Mouse (Mus musculus): ENCODE measurements around the gene Crispld2. TPM values are rescaled to one million over a fixed set of nuclear protein-coding genes. Genes with fewer than 3 reads are reported as not detected.

The Crispld2 gene
- total RNA-seq (2023): 100 to 1,000 TPM in 1 of 2 experiments, 10 to 100 TPM in 1; 83.4 to 107 TPM

DNA sequence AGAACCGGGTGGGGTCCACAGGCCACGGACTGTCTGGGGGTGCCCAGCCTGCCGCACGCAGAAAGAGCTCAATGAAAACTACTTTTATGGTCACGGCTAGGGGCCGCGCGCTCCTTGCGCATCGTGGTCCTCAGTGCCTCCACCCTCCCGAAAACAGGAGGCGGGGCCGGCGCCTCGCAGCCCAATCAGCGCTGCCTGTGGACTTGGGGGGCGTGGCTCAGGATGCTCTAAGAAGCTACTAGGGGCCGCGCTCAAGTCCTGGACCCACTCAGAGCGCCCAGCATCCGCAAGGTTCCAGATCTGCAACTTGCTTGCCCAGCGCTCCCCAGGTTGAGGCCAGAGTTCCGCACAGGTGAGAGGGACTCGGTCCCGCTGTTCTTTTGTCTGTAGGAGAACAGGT is at the start of gene Crispld2:
TSS of gene Crispld2 (plus strand) at position 190 of the 400 bp plus-strand sequence.

DNA sequence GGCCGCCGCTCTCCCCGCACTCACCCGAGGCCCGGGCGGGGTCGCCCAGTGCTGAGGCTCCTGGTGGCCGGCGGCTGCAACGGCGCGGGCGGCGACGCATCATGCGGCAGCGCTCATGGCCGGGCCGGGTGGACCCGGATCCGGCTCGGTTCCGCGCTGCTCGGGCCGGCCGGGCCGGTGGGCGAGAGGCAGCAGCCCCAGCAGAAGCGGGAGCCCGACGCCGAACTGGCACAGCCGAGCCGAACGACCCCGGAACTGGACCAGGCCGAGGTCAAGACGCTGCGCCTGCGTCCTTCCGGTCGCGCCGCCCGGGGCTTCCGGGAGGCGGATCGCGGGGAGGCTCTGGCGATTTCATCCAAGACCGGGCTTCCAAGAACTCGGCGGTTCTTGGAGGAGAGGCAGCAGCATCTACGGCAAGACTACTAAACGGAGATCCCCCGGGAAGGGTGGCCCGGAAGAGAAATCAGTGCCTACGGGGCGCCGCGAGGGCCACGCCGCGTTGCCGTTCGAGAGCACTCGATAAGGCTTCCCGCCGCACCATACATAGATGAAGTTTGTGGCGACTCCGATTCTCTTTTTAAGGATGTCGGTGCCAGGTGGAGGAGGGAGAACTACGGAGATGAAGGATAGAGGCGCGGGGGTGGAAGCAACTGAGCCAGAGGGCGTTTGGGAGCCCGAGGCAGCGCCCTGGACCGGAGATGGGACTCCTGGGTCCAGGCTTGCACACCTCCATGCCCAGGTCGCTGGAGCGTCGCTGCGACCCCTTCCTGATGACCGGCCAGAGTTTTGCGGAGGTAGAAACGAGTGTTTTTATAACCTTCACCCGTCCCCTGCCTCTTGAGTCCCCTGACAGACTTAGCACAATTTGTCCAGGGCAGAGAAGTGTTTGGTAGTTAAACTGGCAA is 109.1 kb downstream of the Crispld2 start, which contains the start of gene Zdhhc7:
TSS of gene Zdhhc7 (minus strand) at position 415 of the 905 bp plus-strand sequence.

Other genes with a start within 250 kb of the Crispld2 start
- gene Tldc1, start 214.0 kb upstream of the Crispld2 start, total RNA-seq (2023): 1 to 10 TPM; 2.6 to 7.0 TPM
- 1,000 to 10,000 TPM in 1 of 2 experiments, 100 to 1,000 TPM in 1; 943 to 1,046 TPM for gene Cotl1, start 151.9 kb upstream of the Crispld2 start, total RNA-seq (2023)
- gene Klhl36, start 130.2 kb upstream of the Crispld2 start, total RNA-seq (2023): 10 to 100 TPM; 15.0 to 16.8 TPM
- 10 to 100 TPM; 25.6 to 27.3 TPM for gene Usp10, start 82.1 kb upstream of the Crispld2 start, total RNA-seq (2023)
- gene Gm20388, start 81.6 kb upstream of the Crispld2 start, total RNA-seq (2023): 10 to 100 TPM in 1 of 2 experiments, 1 to 10 TPM in 1; 8.0 to 10.5 TPM
- gene Zdhhc7, start 109.0 kb downstream of the Crispld2 start, total RNA-seq (2023): 10 to 100 TPM; 38.8 to 48.4 TPM
- gene 6430548M08Rik, start 121.7 kb downstream of the Crispld2 start, total RNA-seq (2023): 100 to 1,000 TPM; 216 to 244 TPM
- not detected for gene Fam92b, start 185.0 kb downstream of the Crispld2 start, total RNA-seq (2023)
- gene Gse1, start 236.0 kb downstream of the Crispld2 start, total RNA-seq (2023): 10 to 100 TPM; 44.0 to 48.4 TPM